Mouse (Mus musculus): Measurements from ENCODE around the gene Gm10778. TPM values are rescaled to one million over a fixed set of nuclear protein-coding genes. Genes with fewer than 3 reads are reported as not detected.

Gm10778 gene
- polyA plus RNA-seq (2012; fragmentation: generic; extraction: Trizol): under 1 TPM; 0.04 to 0.45 TPM

GRCm38 (mm10) chr10:81648803-81649775 lies at the start of gene Gm10778:
TSS of gene Gm10778 (plus strand) at chr10:81649059.

GRCm38 (mm10) chr10:81600738-81601203 lies 48.1 kb upstream of the Gm10778 start, which contains the start of gene Tle6:
TSS of gene Tle6 (minus strand) at chr10:81601073.

GRCm38 (mm10) chr10:81605974-81606751 lies 42.7 kb upstream of the Gm10778 start, which contains the start of gene BC025920:
TSS of gene BC025920 (plus strand) at chr10:81606270.

GRCm38 (mm10) chr10:81626994-81627835 lies 21.6 kb upstream of the Gm10778 start, which contains the start of gene Sirt6:
TSS of gene Sirt6 (minus strand) at chr10:81627797.

DNA sequence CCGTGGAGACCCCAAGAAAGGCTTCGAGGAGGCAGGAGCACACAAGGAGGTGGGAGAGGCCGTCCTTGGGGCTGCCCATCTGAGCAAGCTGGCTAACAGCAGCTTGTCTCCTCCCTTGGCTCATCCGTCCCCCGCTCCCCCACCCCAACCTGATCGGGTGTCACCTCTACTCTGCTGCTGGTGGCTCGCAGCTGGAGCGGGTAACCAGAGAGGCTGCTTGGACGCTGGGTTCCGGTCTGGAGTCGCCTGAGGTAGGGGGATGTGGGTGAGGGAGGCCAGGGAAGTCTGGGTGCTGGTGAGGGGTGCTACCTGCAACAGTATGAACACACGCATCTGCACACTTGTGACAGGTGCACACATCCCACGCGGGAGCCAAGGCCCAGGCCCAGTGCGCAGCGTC lies 20.5 kb upstream of the Gm10778 start, which contains the start of gene Ankrd24:
Gene Ankrd24 (plus strand): TSS at position 151 of the 400 bp plus-strand sequence.

GRCm38 (mm10) chr10:81704531-81705301 lies 55.9 kb downstream of the Gm10778 start, which contains the start of gene Zfp433:
TSS of gene Zfp433 (plus strand) at chr10:81704825.

Other genes starting within 250 kb of the Gm10778 start
- 100 to 1,000 TPM; 130 to 180 TPM for gene Nfic, start 193.4 kb upstream of the Gm10778 start, polyA plus RNA-seq (2012; fragmentation: generic; extraction: Trizol)
- gene Celf5, start 166.3 kb upstream of the Gm10778 start, polyA plus RNA-seq (2012; fragmentation: generic; extraction: Trizol): 1 to 10 TPM; 1.9 to 5.7 TPM
- 100 to 1,000 TPM; 108 to 149 TPM for gene Ncln, start 152.7 kb upstream of the Gm10778 start, polyA plus RNA-seq (2012; fragmentation: generic; extraction: Trizol)
- gene S1pr4, start 148.9 kb upstream of the Gm10778 start, polyA plus RNA-seq (2012; fragmentation: generic; extraction: Trizol): under 1 TPM in 1 of 2 experiments, not detected in 1; 0.02 TPM
- under 1 TPM; 0.22 to 0.24 TPM for gene Gna15, start 124.8 kb upstream of the Gm10778 start, polyA plus RNA-seq (2012; fragmentation: generic; extraction: Trizol)
- 100 to 1,000 TPM; 106 to 118 TPM for gene Gna11, start 103.9 kb upstream of the Gm10778 start, polyA plus RNA-seq (2012; fragmentation: generic; extraction: Trizol)
- gene Aes, start 89.6 kb upstream of the Gm10778 start, polyA plus RNA-seq (2012; fragmentation: generic; extraction: Trizol): 1,000 to 10,000 TPM; 1,359 to 1,572 TPM
- 100 to 1,000 TPM in 1 of 2 experiments, 1 to 10 TPM in 1; 6.0 to 202 TPM for gene Tle2, start 74.5 kb upstream of the Gm10778 start, polyA plus RNA-seq (2012; fragmentation: generic; extraction: Trizol)
- 10 to 100 TPM; 22.0 to 71.5 TPM for gene Tle6, start 48.0 kb upstream of the Gm10778 start, polyA plus RNA-seq (2012; fragmentation: generic; extraction: Trizol)
- gene BC025920, start 42.8 kb upstream of the Gm10778 start, polyA plus RNA-seq (2012; fragmentation: generic; extraction: Trizol): 1 to 10 TPM in 1 of 2 experiments, under 1 TPM in 1; 0.25 to 1.0 TPM
- gene Sirt6, start 21.3 kb upstream of the Gm10778 start, polyA plus RNA-seq (2012; fragmentation: generic; extraction: Trizol): 10 to 100 TPM; 13.1 to 36.0 TPM
- gene Ankrd24, start 20.5 kb upstream of the Gm10778 start, polyA plus RNA-seq (2012; fragmentation: generic; extraction: Trizol): 10 to 100 TPM in 1 of 2 experiments, 1 to 10 TPM in 1; 4.7 to 18.1 TPM
- 1 to 10 TPM in 1 of 2 experiments, under 1 TPM in 1; 0.08 to 1.1 TPM for gene Zfp433, start 55.8 kb downstream of the Gm10778 start, polyA plus RNA-seq (2012; fragmentation: generic; extraction: Trizol)
- gene Gm3055, start 122.1 kb downstream of the Gm10778 start, polyA plus RNA-seq (2012; fragmentation: generic; extraction: Trizol): under 1 TPM in 1 of 2 experiments, not detected in 1; 0.60 TPM
- gene Gm4767, start 163.1 kb downstream of the Gm10778 start, polyA plus RNA-seq (2012; fragmentation: generic; extraction: Trizol): under 1 TPM in 1 of 2 experiments, not detected in 1; 0.02 TPM
- not detected for gene Gm32687, start 214.9 kb downstream of the Gm10778 start, polyA plus RNA-seq (2012; fragmentation: generic; extraction: Trizol)

All from C3H10T1/2 (cell line).